Mouse (Mus musculus): Measurements from ENCODE around the gene Zfp691. TPM values are rescaled to one million over a fixed set of nuclear protein-coding genes. Genes with fewer than 3 reads are reported as not detected.
A peak's percentile ranks its signal among the peaks of the same experiment; 100 is the strongest.

The Zfp691 gene
- polyA plus RNA-seq, 1 experiment: 5.8 TPM

GRCm38 (mm10) chr4:119192757-119193156 is 18.8 kb upstream of the Zfp691 start:
- TF ChIP-seq CTCF (IDR thresholded peaks at IDR 0.05; ENCODE audit: control insufficient read depth, insufficient read depth, low read length) (no peak), POLR2A (IDR thresholded peaks at IDR 0.05; ENCODE audit: borderline replicate concordance, control insufficient read depth, low read depth, low read length) (no peak)
- Histone ChIP-seq H3K4me1 (ENCODE audit: control insufficient read depth, insufficient read depth, low read length) (peaks cover 3% of the 10 kb centered on the region), H3K4me3 (replicated peaks; ENCODE audit: control insufficient read depth, low read depth, low read length) (no peak overlapping the region), H3K27ac (ENCODE audit: control insufficient read depth, insufficient read depth, low read depth, low read length, poor library complexity) (no peak overlapping the region)
- WGBS: 90% methylated on average over 4 of the region's 4 CpGs

GRCm38 (mm10) chr4:119191273-119191672 is 17.3 kb upstream of the Zfp691 start:
- 59% methylated on average over 3 of the region's 3 CpGs for WGBS
- H3K27ac ChIP-seq (ENCODE audit: control insufficient read depth, insufficient read depth, low read depth, low read length, poor library complexity): peak overlapping the region; percentile 88; the same call in 1 of the 2 replicates
- H3K4me1 ChIP-seq (ENCODE audit: control insufficient read depth, insufficient read depth, low read length): peaks cover 3% of the 10 kb centered on the region
- no peak overlapping the region for H3K4me3 ChIP-seq (replicated peaks; ENCODE audit: control insufficient read depth, low read depth, low read length)
- TF ChIP-seq CTCF (IDR thresholded peaks at IDR 0.05; ENCODE audit: control insufficient read depth, insufficient read depth, low read length) (no peak), POLR2A (IDR thresholded peaks at IDR 0.05; ENCODE audit: borderline replicate concordance, control insufficient read depth, low read depth, low read length) (no peak)

GRCm38 (mm10) chr4:119190618-119191017 is 16.6 kb upstream of the Zfp691 start:
- Histone ChIP-seq H3K4me1 (ENCODE audit: control insufficient read depth, insufficient read depth, low read length) (peaks cover 3% of the 10 kb centered on the region), H3K4me3 (replicated peaks; ENCODE audit: control insufficient read depth, low read depth, low read length) (peak overlapping the region; percentile 44), H3K27ac (ENCODE audit: control insufficient read depth, insufficient read depth, low read depth, low read length, poor library complexity) (peak overlapping the region; percentile 93)
- WGBS: 56% methylated on average over 8 of the region's 8 CpGs
- TF ChIP-seq POLR2A (IDR thresholded peaks at IDR 0.05; ENCODE audit: borderline replicate concordance, control insufficient read depth, low read depth, low read length) (no peak), CTCF (IDR thresholded peaks at IDR 0.05; ENCODE audit: control insufficient read depth, insufficient read depth, low read length) (no peak)

- peak within 1 kb of the TSS; percentile 88 for H3K4me3 ChIP-seq (replicated peaks; ENCODE audit: control insufficient read depth, low read depth, low read length)
- TF ChIP-seq CTCF (IDR thresholded peaks at IDR 0.05; ENCODE audit: control insufficient read depth, insufficient read depth, low read length) (no peak), POLR2A (IDR thresholded peaks at IDR 0.05; ENCODE audit: borderline replicate concordance, control insufficient read depth, low read depth, low read length) (peak; percentile 47; the same call in 1 of the 2 replicates)
- H3K4me1 ChIP-seq (ENCODE audit: control insufficient read depth, insufficient read depth, low read length): peaks cover 3% of the 10 kb centered on the region
- peak within 1 kb of the TSS; percentile 93 for H3K27ac ChIP-seq (ENCODE audit: control insufficient read depth, insufficient read depth, low read depth, low read length, poor library complexity)
- 60% methylated on average over 6 of the region's 6 CpGs for WGBS
These were observed 15.9 kb upstream of the Zfp691 start, which contains the start of gene Ermap for GRCm38 (mm10) chr4:119189864-119190263. TSS of gene Ermap (minus strand) at chr4:119190011.

GRCm38 (mm10) chr4:119189392-119189791 is 15.4 kb upstream of the Zfp691 start:
- 66% methylated on average over 6 of the region's 6 CpGs for WGBS
- TF ChIP-seq CTCF (IDR thresholded peaks at IDR 0.05; ENCODE audit: control insufficient read depth, insufficient read depth, low read length) (no peak), POLR2A (IDR thresholded peaks at IDR 0.05; ENCODE audit: borderline replicate concordance, control insufficient read depth, low read depth, low read length) (no peak)
- peak overlapping the region; percentile 93 for H3K27ac ChIP-seq (ENCODE audit: control insufficient read depth, insufficient read depth, low read depth, low read length, poor library complexity)

GRCm38 (mm10) chr4:119188060-119188785 is 14.2 kb upstream of the Zfp691 start:
- peak overlapping the region; percentile 32 for H3K27ac ChIP-seq (ENCODE audit: control insufficient read depth, insufficient read depth, low read depth, low read length, poor library complexity)
- H3K4me3 ChIP-seq (replicated peaks; ENCODE audit: control insufficient read depth, low read depth, low read length): peak overlapping the region; percentile 75
- no peaks in the 10 kb centered on the region; the same call in 1 of the 2 replicates for H3K4me1 ChIP-seq (ENCODE audit: control insufficient read depth, insufficient read depth, low read length)
- 19% methylated on average over 11 of the region's 11 CpGs for WGBS
- TF ChIP-seq CTCF (IDR thresholded peaks at IDR 0.05; ENCODE audit: control insufficient read depth, insufficient read depth, low read length) (peak; percentile 64), POLR2A (IDR thresholded peaks at IDR 0.05; ENCODE audit: borderline replicate concordance, control insufficient read depth, low read depth, low read length) (no peak)

More at GRCm38 (mm10) chr4:119189392-119189791, 15.4 kb upstream of the Zfp691 start:
- peak overlapping the region; percentile 88 for H3K4me3 ChIP-seq (replicated peaks; ENCODE audit: control insufficient read depth, low read depth, low read length)
- H3K4me1 ChIP-seq (ENCODE audit: control insufficient read depth, insufficient read depth, low read length): peaks cover 3% of the 10 kb centered on the region

GRCm38 (mm10) chr4:119185771-119186170 is 11.8 kb upstream of the Zfp691 start:
- no peaks in the 10 kb centered on the region; the same call in 1 of the 2 replicates for H3K4me1 ChIP-seq (ENCODE audit: control insufficient read depth, insufficient read depth, low read length)
- WGBS: 83% methylated on average over 4 of the region's 4 CpGs
- peak overlapping the region; percentile 4 for H3K4me3 ChIP-seq (replicated peaks; ENCODE audit: control insufficient read depth, low read depth, low read length)
- TF ChIP-seq POLR2A (IDR thresholded peaks at IDR 0.05; ENCODE audit: borderline replicate concordance, control insufficient read depth, low read depth, low read length) (no peak), CTCF (IDR thresholded peaks at IDR 0.05; ENCODE audit: control insufficient read depth, insufficient read depth, low read length) (no peak)
- no peak overlapping the region for H3K27ac ChIP-seq (ENCODE audit: control insufficient read depth, insufficient read depth, low read depth, low read length, poor library complexity)

- 68% methylated on average over 1 of the region's 1 CpGs for WGBS
- Histone ChIP-seq H3K27ac (ENCODE audit: control insufficient read depth, insufficient read depth, low read depth, low read length, poor library complexity) (no peak overlapping the region), H3K4me1 (ENCODE audit: control insufficient read depth, insufficient read depth, low read length) (no peaks in the 10 kb centered on the region; the same call in 1 of the 2 replicates), H3K4me3 (replicated peaks; ENCODE audit: control insufficient read depth, low read depth, low read length) (no peak overlapping the region)
- no peak for TF ChIP-seq CTCF (IDR thresholded peaks at IDR 0.05; ENCODE audit: control insufficient read depth, insufficient read depth, low read length)
- TF ChIP-seq POLR2A (IDR thresholded peaks at IDR 0.05; ENCODE audit: borderline replicate concordance, control insufficient read depth, low read depth, low read length): no peak
These were observed 9.5 kb upstream of the Zfp691 start for GRCm38 (mm10) chr4:119183525-119183924.
